Mouse (Mus musculus) heart, embryonic 10.5 days (tissue): ENCODE results near the gene Xpnpep3. TPM values are rescaled to one million over a fixed set of nuclear protein-coding genes. Genes with fewer than 3 reads are reported as not detected.

ENCODE experiments used
- DNase-seq: peaks from one replicate; pipeline ENCODE4 v3.0.0-alpha.2; 2017; ENCODE audit warnings: low spot score
- H3K27ac ChIP-seq: fragments of 300-500 bp; sonication (generic); 2 replicates; pipeline ENCODE4 v1.5.1; 2016; ENCODE audit warnings: mild to moderate bottlenecking
- H3K27me3 ChIP-seq: fragments of 300-500 bp; sonication (generic); 2 replicates; pipeline ENCODE4 v1.6.1; 2016; ENCODE audit warnings: mild to moderate bottlenecking; ENCODE audit not compliant: poor library complexity, insufficient read depth, severe bottlenecking
- H3K36me3 ChIP-seq: fragments of 300-500 bp; sonication (generic); 2 replicates; pipeline ENCODE4 v1.6.1; 2016; ENCODE audit warnings: mild to moderate bottlenecking, moderate library complexity
- H3K4me1 ChIP-seq: fragments of 300-500 bp; sonication (generic); 2 replicates; pipeline ENCODE4 v1.6.1; 2016; ENCODE audit warnings: mild to moderate bottlenecking
- H3K4me3 ChIP-seq: fragments of 300-500 bp; sonication (generic); 2 replicates; pipeline ENCODE4 v1.5.1; 2016; ENCODE audit warnings: mild to moderate bottlenecking, moderate library complexity
- H3K9me3 ChIP-seq: fragments of 300-500 bp; sonication (generic); 2 replicates; pipeline ENCODE4 v1.6.1; 2016; ENCODE audit warnings: mild to moderate bottlenecking, moderate library complexity
- WGBS: fragments of 180-500 bp; shearing (Covaris S2); methylation state at CpG from one replicate; pipeline ENCODE4 v1.1.7; 2016; 5-methylcytosine and 5-hydroxymethylcytosine counted together
- polyA plus RNA-seq: library from polyadenylated mRNA; unstranded; fragments of >200 nt; fragmentation: Nextera tagmentation; extraction: Ambion mirVana; gene quantifications from 2 replicates; pipeline ENCODE4 v1.2.1, GENCODE M21; 2016

Gene Xpnpep3
- polyA plus RNA-seq, 1 experiment from 2014 or later, result 12.3 TPM

- H3K4me3 ChIP-seq, result no peak overlapping the region
- H3K27me3 ChIP-seq, result no peaks in the 10 kb centered on the region
- WGBS, result 91% methylated on average over 4 of the region's 4 CpGs
- no peak for DNase-seq
- peaks cover 9% of the 10 kb centered on the region for H3K4me1 ChIP-seq
- H3K27ac ChIP-seq, result no peak overlapping the region
- H3K36me3 ChIP-seq, result peaks cover under 1% of the 10 kb centered on the region; the same call in 1 of the 2 replicates
- H3K9me3 ChIP-seq, result no peaks in the 10 kb centered on the region
Measured at GRCm38 (mm10) chr15:81418065-81418464, 18.1 kb downstream of the Xpnpep3 start.

DNA sequence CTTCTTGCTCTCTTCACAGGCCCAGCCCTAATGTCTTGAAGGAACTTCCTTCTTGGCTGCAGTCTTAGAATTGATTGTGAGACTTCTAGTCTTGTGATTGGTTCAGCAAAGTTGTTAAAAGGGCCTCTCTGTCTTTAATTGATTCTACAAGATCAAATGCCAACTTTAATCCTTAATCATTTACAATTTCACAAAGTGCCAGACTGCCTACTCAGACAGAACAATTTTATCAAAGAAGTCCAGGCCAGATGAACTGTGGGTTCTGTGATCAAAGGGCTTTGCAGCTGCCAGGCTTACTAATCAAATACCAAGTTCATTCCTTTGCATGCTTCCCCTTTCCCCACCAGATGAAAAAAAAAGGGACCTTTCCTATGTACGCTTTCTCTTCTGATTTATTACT lies 21.5 kb downstream of the Xpnpep3 start:
- Histone ChIP-seq H3K27me3 (no peaks in the 10 kb centered on the region), H3K4me1 (peaks cover 6% of the 10 kb centered on the region), H3K9me3 (no peaks in the 10 kb centered on the region), H3K4me3 (no peak overlapping the region), H3K36me3 (peaks cover 3% of the 10 kb centered on the region; the same call in 1 of the 2 replicates), H3K27ac (no peak overlapping the region)
- no peak for DNase-seq
- WGBS, result 89% methylated on average over 1 of the region's 1 CpGs

- Histone ChIP-seq H3K36me3 (peaks cover 4% of the 10 kb centered on the region), H3K27ac (no peak overlapping the region), H3K4me1 (no peaks in the 10 kb centered on the region), H3K27me3 (no peaks in the 10 kb centered on the region), H3K4me3 (no peak overlapping the region), H3K9me3 (no peaks in the 10 kb centered on the region)
- WGBS, result 84% methylated on average over 7 of the region's 7 CpGs
- DNase-seq, result no peak
Measured at GRCm38 (mm10) chr15:81422156-81422681, 22.3 kb downstream of the Xpnpep3 start.

- WGBS, result 83% methylated on average over 3 of the region's 3 CpGs
- Histone ChIP-seq H3K4me3 (no peak overlapping the region), H3K27me3 (no peaks in the 10 kb centered on the region), H3K27ac (no peak overlapping the region), H3K4me1 (no peaks in the 10 kb centered on the region), H3K36me3 (peaks cover 21% of the 10 kb centered on the region), H3K9me3 (no peaks in the 10 kb centered on the region)
- DNase-seq, result no peak
Measured at GRCm38 (mm10) chr15:81425311-81425710, 25.4 kb downstream of the Xpnpep3 start.

DNA sequence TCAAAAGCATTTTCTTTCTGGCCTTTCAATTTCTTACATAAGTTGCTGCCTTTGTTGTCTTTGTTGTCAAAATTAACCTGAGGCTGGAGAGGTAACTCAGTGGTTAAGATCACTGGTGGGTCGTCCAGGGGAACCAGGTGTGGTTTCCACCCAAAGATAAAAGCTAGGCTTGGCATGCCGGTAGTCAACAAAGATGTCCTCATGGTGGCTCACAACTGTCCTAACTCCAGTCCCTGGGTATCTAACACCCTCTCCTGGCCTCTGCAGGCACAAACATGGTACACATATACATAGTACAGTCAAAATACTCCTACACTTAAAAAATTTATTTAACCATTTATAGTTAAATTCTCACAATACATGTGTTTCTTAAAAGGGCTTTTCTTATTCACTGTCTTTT lies 28.0 kb downstream of the Xpnpep3 start:
- no peak overlapping the region for H3K27ac ChIP-seq
- H3K27me3 ChIP-seq, result no peaks in the 10 kb centered on the region
- no peak overlapping the region for H3K4me3 ChIP-seq
- WGBS, result 90% methylated on average over 2 of the region's 2 CpGs
- H3K4me1 ChIP-seq, result no peaks in the 10 kb centered on the region
- no peak for DNase-seq
- no peaks in the 10 kb centered on the region for H3K9me3 ChIP-seq
- peaks cover 44% of the 10 kb centered on the region for H3K36me3 ChIP-seq

DNA sequence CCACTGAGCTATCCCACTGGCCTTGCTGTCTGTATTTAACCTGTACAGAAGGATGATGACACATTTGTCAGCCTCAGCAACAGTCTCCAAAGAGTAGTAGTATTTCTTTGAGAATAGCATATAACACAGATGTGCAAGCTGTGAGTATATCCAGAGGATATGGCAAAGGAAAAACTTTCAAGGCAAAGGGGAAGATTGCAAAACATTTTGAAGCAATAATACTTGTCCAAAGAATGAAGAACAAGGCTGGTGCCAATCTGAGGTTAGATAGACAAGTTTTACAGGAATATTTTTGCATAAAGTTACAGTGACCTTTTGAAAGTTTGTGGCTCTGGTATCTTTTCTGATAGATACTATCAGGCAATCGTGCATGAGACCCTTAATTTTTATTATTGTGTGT lies 31.3 kb downstream of the Xpnpep3 start:
- Histone ChIP-seq H3K27me3 (no peaks in the 10 kb centered on the region), H3K36me3 (peaks cover 43% of the 10 kb centered on the region), H3K27ac (no peak overlapping the region), H3K4me1 (no peaks in the 10 kb centered on the region), H3K4me3 (no peak overlapping the region), H3K9me3 (no peaks in the 10 kb centered on the region)
- 71% methylated on average over 1 of the region's 1 CpGs for WGBS
- DNase-seq, result no peak

- no peaks in the 10 kb centered on the region for H3K4me1 ChIP-seq
- no peaks in the 10 kb centered on the region for H3K27me3 ChIP-seq
- peaks cover 32% of the 10 kb centered on the region for H3K36me3 ChIP-seq
- no peak overlapping the region for H3K27ac ChIP-seq
- no peaks in the 10 kb centered on the region for H3K9me3 ChIP-seq
- DNase-seq, result no peak
- 92% methylated on average over 1 of the region's 1 CpGs for WGBS
- no peak overlapping the region for H3K4me3 ChIP-seq
Measured at GRCm38 (mm10) chr15:81438345-81438744, 38.4 kb downstream of the Xpnpep3 start.

- peaks cover 37% of the 10 kb centered on the region for H3K36me3 ChIP-seq
- no peaks in the 10 kb centered on the region for H3K27me3 ChIP-seq
- H3K4me1 ChIP-seq, result no peaks in the 10 kb centered on the region
- no peaks in the 10 kb centered on the region for H3K9me3 ChIP-seq
- H3K4me3 ChIP-seq, result no peak overlapping the region
- no peak for DNase-seq
- H3K27ac ChIP-seq, result no peak overlapping the region
Measured at GRCm38 (mm10) chr15:81439236-81439635, 39.3 kb downstream of the Xpnpep3 start.

DNA sequence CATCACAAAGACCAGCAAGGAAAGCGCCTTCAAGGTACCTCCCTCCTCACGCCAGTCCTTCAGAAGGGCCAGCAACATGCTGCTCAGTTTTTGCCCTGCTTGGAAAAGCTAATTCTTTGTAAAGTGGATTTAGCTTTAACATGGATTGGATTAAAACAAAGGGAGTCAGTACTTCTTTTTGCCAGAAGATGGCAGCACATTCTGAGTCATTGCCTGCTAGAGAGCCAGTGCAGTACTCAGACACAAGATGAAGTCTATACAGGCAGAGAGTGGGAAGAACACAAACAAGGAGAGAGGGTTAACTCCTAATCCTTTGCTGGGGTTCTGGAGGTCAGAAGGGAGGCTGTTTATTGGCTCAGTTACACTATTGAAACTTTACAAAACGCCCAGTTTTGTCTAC lies 48.5 kb downstream of the Xpnpep3 start:
- H3K4me1 ChIP-seq, result 0 out of 2 replicates have a peak, but pooled peaks cover 4% of the 10 kb centered on the region
- no peaks in the 10 kb centered on the region for H3K27me3 ChIP-seq
- H3K4me3 ChIP-seq, result no peak overlapping the region
- peaks cover 46% of the 10 kb centered on the region for H3K36me3 ChIP-seq
- 48% methylated on average over 3 of the region's 3 CpGs for WGBS
- DNase-seq, result no peak
- no peak overlapping the region for H3K27ac ChIP-seq
- H3K9me3 ChIP-seq, result no peaks in the 10 kb centered on the region

GRCm38 (mm10) chr15:81461523-81461922 lies 61.6 kb downstream of the Xpnpep3 start:
- 78% methylated on average over 7 of the region's 7 CpGs for WGBS
- H3K9me3 ChIP-seq, result peaks cover 4% of the 10 kb centered on the region; the same call in 1 of the 2 replicates
- H3K36me3 ChIP-seq, result peaks cover 19% of the 10 kb centered on the region
- DNase-seq, result no peak
- no peaks in the 10 kb centered on the region for H3K27me3 ChIP-seq
- peaks cover 8% of the 10 kb centered on the region; the same call in 1 of the 2 replicates for H3K4me1 ChIP-seq
- H3K27ac ChIP-seq, result no peak overlapping the region
- H3K4me3 ChIP-seq, result no peak overlapping the region

- peaks cover 4% of the 10 kb centered on the region; the same call in 1 of the 2 replicates for H3K9me3 ChIP-seq
- peak overlapping the region; percentile 92 for H3K27ac ChIP-seq
- H3K4me3 ChIP-seq, result peak overlapping the region; percentile 79
- WGBS, result 76% methylated on average over 12 of the region's 12 CpGs
- no peaks in the 10 kb centered on the region for H3K27me3 ChIP-seq
- H3K36me3 ChIP-seq, result peaks cover 27% of the 10 kb centered on the region
- no peak for DNase-seq
- H3K4me1 ChIP-seq, result peaks cover 14% of the 10 kb centered on the region
Measured at GRCm38 (mm10) chr15:81465016-81465660, 65.2 kb downstream of the Xpnpep3 start.

DNA sequence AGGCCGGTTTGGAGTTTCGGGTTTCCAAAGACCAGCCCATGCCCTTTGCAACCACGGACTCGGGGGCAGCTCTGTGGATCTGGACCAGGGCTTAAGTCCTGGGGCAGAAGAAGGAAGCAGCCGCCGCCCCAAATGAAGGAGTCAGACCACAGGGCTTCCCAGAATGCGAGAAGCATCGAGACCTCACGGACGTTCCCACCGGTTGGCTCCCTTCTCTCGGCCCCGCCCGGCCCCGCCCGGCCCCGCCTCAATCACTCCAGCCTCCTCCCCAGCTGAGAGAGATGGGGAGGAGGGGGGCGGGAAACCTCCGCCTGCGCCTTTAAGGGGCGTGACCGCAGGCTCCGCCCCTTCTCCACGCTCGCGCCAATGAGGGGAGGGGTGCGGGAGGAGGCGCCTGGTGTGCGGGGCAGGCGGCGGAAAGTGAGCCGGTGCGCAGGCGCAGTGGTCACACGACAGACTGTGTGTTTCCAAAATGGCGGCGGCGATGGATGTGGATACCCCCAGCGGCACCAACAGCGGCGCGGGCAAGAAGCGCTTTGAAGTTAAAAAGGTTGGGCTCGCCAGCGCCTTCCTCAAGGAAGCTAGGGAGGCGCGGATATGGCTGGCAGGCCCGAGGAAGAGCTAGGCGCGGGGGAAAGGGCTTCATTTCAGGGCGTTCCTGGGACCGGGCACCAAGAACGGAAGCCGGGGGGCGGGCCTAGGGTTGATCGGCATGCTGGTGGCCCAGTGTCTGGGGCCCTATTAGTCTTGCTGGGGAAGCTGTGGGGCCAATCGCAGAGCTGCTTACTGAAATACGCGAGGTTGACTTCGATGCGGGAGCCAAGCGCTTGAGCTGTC lies 66.2 kb downstream of the Xpnpep3 start, which contains the start of gene Rbx1:
Rbx1 (plus strand) TSS at position 396 of the 837 bp plus-strand sequence.
- WGBS, result under 1% methylated on average over 60 of the region's 62 CpGs
- peak; percentile 99 for DNase-seq
- Histone ChIP-seq H3K4me1 (peaks cover 14% of the 10 kb centered on the region), H3K4me3 (peak within 1 kb of the TSS; percentile 79), H3K27me3 (no peaks in the 10 kb centered on the region), H3K27ac (peak within 1 kb of the TSS; percentile 92), H3K36me3 (peaks cover 32% of the 10 kb centered on the region), H3K9me3 (peaks cover 4% of the 10 kb centered on the region; the same call in 1 of the 2 replicates)

DNA sequence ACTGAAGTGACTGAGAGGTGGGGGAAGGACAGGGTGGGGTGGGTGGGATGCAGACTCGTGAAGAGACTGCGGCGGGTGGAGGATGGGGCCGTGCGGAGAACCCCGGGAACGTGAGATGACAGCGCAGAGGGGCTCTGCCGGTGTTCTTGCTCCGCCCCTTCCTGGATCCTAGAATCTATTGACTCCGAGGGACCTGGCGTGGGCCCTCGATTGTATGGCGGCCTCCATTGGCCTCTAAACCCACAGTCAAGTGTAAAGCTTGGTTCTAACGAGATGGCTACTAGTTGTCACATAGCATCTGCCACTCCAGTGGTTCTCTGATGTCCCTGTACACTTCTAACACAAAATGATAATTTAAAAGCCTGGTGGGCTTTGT lies 66.8 kb downstream of the Xpnpep3 start:
- H3K4me1 ChIP-seq, result peaks cover 14% of the 10 kb centered on the region
- H3K36me3 ChIP-seq, result peaks cover 38% of the 10 kb centered on the region
- H3K9me3 ChIP-seq, result peaks cover 4% of the 10 kb centered on the region; the same call in 1 of the 2 replicates
- H3K27ac ChIP-seq, result peak overlapping the region; percentile 92
- peak overlapping the region; percentile 79 for H3K4me3 ChIP-seq
- WGBS, result 0% methylated on average over 15 of the region's 15 CpGs
- no peaks in the 10 kb centered on the region for H3K27me3 ChIP-seq
- DNase-seq, result no peak
